Mouse (Mus musculus): ENCODE data around the gene Galnt7. TPM values are rescaled to one million over a fixed set of nuclear protein-coding genes. Genes with fewer than 3 reads are reported as not detected.
A peak's percentile ranks its signal among the peaks of the same experiment; 100 is the strongest.

The Galnt7 gene
- polyA plus RNA-seq, 1 experiment from 2014 or later: 15.7 TPM

GRCm38 (mm10) chr8:57599813-57600555 is 52.8 kb downstream of the Galnt7 start:
- H3K4me1 ChIP-seq: peaks cover 12% of the 10 kb centered on the region
- ATAC-seq (ENCODE audit: insufficient number of reproducible peaks, insufficient read depth, low FRiP score, low TSS enrichment, low read depth): peak; percentile 52; the same call in 1 of the 2 replicates
- no peaks in the 10 kb centered on the region for H3K27me3 ChIP-seq
- H3K4me3 ChIP-seq: peak overlapping the region; percentile 24
- H3K9me3 ChIP-seq: no peaks in the 10 kb centered on the region
- no peak overlapping the region for H3K27ac ChIP-seq
- WGBS: 17% methylated on average over 22 of the region's 22 CpGs
- H3K4me2 ChIP-seq: peak overlapping the region; percentile 53
- 0 out of 2 replicates have a peak overlapping the region, but pooled peaks have one; percentile 44 for H3K9ac ChIP-seq
- no peaks in the 10 kb centered on the region for H3K36me3 ChIP-seq

- no peaks in the 10 kb centered on the region for H3K27me3 ChIP-seq
- no peaks in the 10 kb centered on the region for H3K9me3 ChIP-seq
- H3K9ac ChIP-seq: no peak overlapping the region
- 69% methylated on average over 3 of the region's 3 CpGs for WGBS
- no peaks in the 10 kb centered on the region for H3K36me3 ChIP-seq
- H3K27ac ChIP-seq: no peak overlapping the region
- H3K4me3 ChIP-seq: no peak overlapping the region
- H3K4me1 ChIP-seq: peaks cover 12% of the 10 kb centered on the region
- H3K4me2 ChIP-seq: no peak overlapping the region
- ATAC-seq (ENCODE audit: insufficient number of reproducible peaks, insufficient read depth, low FRiP score, low TSS enrichment, low read depth): no peak
Measured at GRCm38 (mm10) chr8:57595853-57596252, 57.0 kb downstream of the Galnt7 start.

DNA sequence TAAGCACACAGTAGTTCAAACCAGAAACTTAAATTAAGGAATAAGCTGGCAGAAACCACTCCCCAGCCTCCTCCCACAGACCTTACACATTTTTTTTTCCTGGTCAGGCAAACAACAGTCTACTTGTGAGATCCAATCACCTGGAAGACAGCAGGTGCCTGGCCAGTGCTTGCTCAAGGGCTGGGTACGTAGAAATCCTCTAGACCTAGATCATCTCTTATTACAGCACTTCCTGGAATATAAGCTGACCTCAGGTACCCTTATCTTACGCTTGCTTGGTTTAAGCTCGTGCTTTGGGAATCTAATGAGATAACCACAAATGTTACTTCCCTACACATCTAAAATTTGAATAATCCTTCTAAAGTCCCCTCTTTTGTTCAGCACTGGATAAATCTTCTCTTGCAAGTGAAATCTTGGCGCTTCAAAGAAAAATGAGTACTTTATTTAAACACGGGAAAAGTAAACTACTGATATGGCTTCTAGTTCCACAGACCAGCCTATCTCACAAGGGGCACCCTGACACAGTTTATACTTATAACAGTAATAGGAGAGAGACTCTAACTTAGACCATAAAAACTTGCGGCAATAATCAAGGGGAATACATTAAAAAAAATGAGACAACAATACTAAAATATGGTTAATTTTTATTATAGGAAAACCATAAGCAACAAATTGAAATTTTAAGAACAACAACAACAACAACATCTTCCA is 58.5 kb downstream of the Galnt7 start:
- Histone ChIP-seq H3K9ac (no peak overlapping the region), H3K4me2 (no peak overlapping the region), H3K4me3 (no peak overlapping the region), H3K4me1 (0 out of 2 replicates have a peak, but pooled peaks cover 4% of the 10 kb centered on the region), H3K27me3 (no peaks in the 10 kb centered on the region), H3K27ac (no peak overlapping the region), H3K9me3 (no peaks in the 10 kb centered on the region), H3K36me3 (no peaks in the 10 kb centered on the region)
- 73% methylated on average over 6 of the region's 6 CpGs for WGBS
- no peak for ATAC-seq (ENCODE audit: insufficient number of reproducible peaks, insufficient read depth, low FRiP score, low TSS enrichment, low read depth)

GRCm38 (mm10) chr8:57592604-57593003 is 60.2 kb downstream of the Galnt7 start:
- ATAC-seq (ENCODE audit: insufficient number of reproducible peaks, insufficient read depth, low FRiP score, low TSS enrichment, low read depth): no peak
- H3K36me3 ChIP-seq: no peaks in the 10 kb centered on the region
- no peak overlapping the region for H3K4me3 ChIP-seq
- no peak overlapping the region for H3K9ac ChIP-seq
- no peak overlapping the region for H3K27ac ChIP-seq
- no peak overlapping the region for H3K4me2 ChIP-seq
- no peaks in the 10 kb centered on the region for H3K9me3 ChIP-seq
- H3K4me1 ChIP-seq: 0 out of 2 replicates have a peak, but pooled peaks cover 4% of the 10 kb centered on the region
- no peaks in the 10 kb centered on the region for H3K27me3 ChIP-seq
- 81% methylated on average over 7 of the region's 7 CpGs for WGBS

DNA sequence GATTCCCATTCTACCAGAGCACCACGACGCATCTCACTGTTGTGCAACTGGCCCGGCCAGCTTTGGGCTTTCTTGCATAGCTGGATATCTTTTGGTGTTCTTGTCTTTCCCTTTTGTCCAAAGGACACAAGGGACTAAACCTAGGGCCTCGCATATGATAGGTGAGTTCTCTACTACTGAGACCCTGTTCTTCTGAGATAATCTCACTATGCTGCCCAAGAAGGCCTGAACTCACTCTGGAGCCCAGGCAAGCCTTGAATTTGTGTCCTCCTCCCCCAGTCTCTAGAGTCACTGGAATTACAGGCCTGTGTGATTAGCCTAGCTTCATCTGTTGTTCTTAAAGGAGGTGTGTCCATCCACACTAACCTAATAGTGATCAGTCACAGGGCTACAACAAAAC is 61.2 kb downstream of the Galnt7 start:
- H3K27me3 ChIP-seq: no peaks in the 10 kb centered on the region
- no peak overlapping the region for H3K4me2 ChIP-seq
- H3K4me3 ChIP-seq: no peak overlapping the region
- H3K27ac ChIP-seq: no peak overlapping the region
- peaks cover 9% of the 10 kb centered on the region; the same call in 1 of the 2 replicates for H3K4me1 ChIP-seq
- no peak overlapping the region for H3K9ac ChIP-seq
- no peaks in the 10 kb centered on the region for H3K36me3 ChIP-seq
- WGBS: 90% methylated on average over 4 of the region's 4 CpGs
- H3K9me3 ChIP-seq: no peaks in the 10 kb centered on the region
- ATAC-seq (ENCODE audit: insufficient number of reproducible peaks, insufficient read depth, low FRiP score, low TSS enrichment, low read depth): no peak

GRCm38 (mm10) chr8:57590015-57590414 is 62.8 kb downstream of the Galnt7 start:
- Histone ChIP-seq H3K9ac (no peak overlapping the region), H3K36me3 (no peaks in the 10 kb centered on the region), H3K27ac (no peak overlapping the region), H3K27me3 (no peaks in the 10 kb centered on the region), H3K4me3 (no peak overlapping the region), H3K9me3 (no peaks in the 10 kb centered on the region), H3K4me2 (no peak overlapping the region), H3K4me1 (peaks cover 12% of the 10 kb centered on the region)
- 81% methylated on average over 8 of the region's 8 CpGs for WGBS
- ATAC-seq (ENCODE audit: insufficient number of reproducible peaks, insufficient read depth, low FRiP score, low TSS enrichment, low read depth): no peak

- 91% methylated on average over 9 of the region's 9 CpGs for WGBS
- no peaks in the 10 kb centered on the region for H3K36me3 ChIP-seq
- peaks cover 17% of the 10 kb centered on the region for H3K4me1 ChIP-seq
- H3K9ac ChIP-seq: no peak overlapping the region
- no peak overlapping the region for H3K27ac ChIP-seq
- H3K9me3 ChIP-seq: no peaks in the 10 kb centered on the region
- H3K4me2 ChIP-seq: no peak overlapping the region
- ATAC-seq (ENCODE audit: insufficient number of reproducible peaks, insufficient read depth, low FRiP score, low TSS enrichment, low read depth): no peak
- no peak overlapping the region for H3K4me3 ChIP-seq
- H3K27me3 ChIP-seq: no peaks in the 10 kb centered on the region
Measured at GRCm38 (mm10) chr8:57589176-57589575, 63.7 kb downstream of the Galnt7 start.

- Histone ChIP-seq H3K27me3 (no peaks in the 10 kb centered on the region), H3K4me1 (peaks cover 17% of the 10 kb centered on the region), H3K27ac (no peak overlapping the region), H3K9ac (no peak overlapping the region), H3K4me2 (no peak overlapping the region), H3K9me3 (no peaks in the 10 kb centered on the region), H3K4me3 (no peak overlapping the region), H3K36me3 (peaks cover 3% of the 10 kb centered on the region; the same call in 1 of the 2 replicates)
- no peak for ATAC-seq (ENCODE audit: insufficient number of reproducible peaks, insufficient read depth, low FRiP score, low TSS enrichment, low read depth)
- WGBS: 91% methylated on average over 1 of the region's 1 CpGs
Measured at GRCm38 (mm10) chr8:57588604-57589003, 64.2 kb downstream of the Galnt7 start.

DNA sequence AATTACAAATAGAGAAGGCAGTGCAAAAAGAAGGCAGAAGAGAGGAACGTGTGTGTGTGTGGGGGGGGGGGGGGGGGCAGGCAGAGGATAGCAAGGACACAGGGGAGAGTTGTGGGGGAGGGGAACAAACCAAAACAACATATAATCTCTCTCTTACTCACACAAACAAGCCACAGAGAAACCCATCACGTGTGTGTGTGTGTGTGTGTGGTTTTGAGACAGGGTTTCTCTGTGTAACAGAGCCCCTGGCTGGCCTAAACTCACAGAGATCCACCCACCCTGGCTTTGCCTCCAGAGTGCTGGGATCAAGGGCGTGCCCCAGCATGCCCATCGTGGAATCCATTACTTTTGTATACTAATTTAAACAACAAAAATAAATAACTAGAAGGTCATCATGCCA is 66.2 kb downstream of the Galnt7 start:
- Histone ChIP-seq H3K4me1 (peaks cover 17% of the 10 kb centered on the region), H3K9me3 (no peaks in the 10 kb centered on the region), H3K36me3 (peaks cover 7% of the 10 kb centered on the region; the same call in 1 of the 2 replicates), H3K9ac (no peak overlapping the region), H3K4me3 (no peak overlapping the region), H3K4me2 (no peak overlapping the region), H3K27ac (no peak overlapping the region), H3K27me3 (no peaks in the 10 kb centered on the region)
- WGBS: 38% methylated on average over 4 of the region's 4 CpGs
- ATAC-seq (ENCODE audit: insufficient number of reproducible peaks, insufficient read depth, low FRiP score, low TSS enrichment, low read depth): no peak

GRCm38 (mm10) chr8:57585831-57586230 is 67.0 kb downstream of the Galnt7 start:
- Histone ChIP-seq H3K4me3 (no peak overlapping the region), H3K36me3 (peaks cover 7% of the 10 kb centered on the region; the same call in 1 of the 2 replicates), H3K9ac (no peak overlapping the region), H3K27ac (no peak overlapping the region), H3K27me3 (no peaks in the 10 kb centered on the region), H3K9me3 (no peaks in the 10 kb centered on the region), H3K4me1 (peaks cover 17% of the 10 kb centered on the region), H3K4me2 (no peak overlapping the region)
- WGBS: 63% methylated on average over 3 of the region's 3 CpGs
- no peak for ATAC-seq (ENCODE audit: insufficient number of reproducible peaks, insufficient read depth, low FRiP score, low TSS enrichment, low read depth)

GRCm38 (mm10) chr8:57585128-57585442 is 67.7 kb downstream of the Galnt7 start:
- H3K4me2 ChIP-seq: no peak overlapping the region
- no peak overlapping the region for H3K27ac ChIP-seq
- H3K4me1 ChIP-seq: peaks cover 17% of the 10 kb centered on the region
- no peaks in the 10 kb centered on the region for H3K27me3 ChIP-seq
- H3K4me3 ChIP-seq: no peak overlapping the region
- H3K9me3 ChIP-seq: no peaks in the 10 kb centered on the region
- H3K9ac ChIP-seq: no peak overlapping the region
- peaks cover 7% of the 10 kb centered on the region; the same call in 1 of the 2 replicates for H3K36me3 ChIP-seq
- ATAC-seq (ENCODE audit: insufficient number of reproducible peaks, insufficient read depth, low FRiP score, low TSS enrichment, low read depth): no peak
- WGBS: 86% methylated on average over 5 of the region's 5 CpGs
